Mouse (Mus musculus) testis, adult 2 months (tissue): Measurements from ENCODE around the gene Dtnb. TPM values are rescaled to one million over a fixed set of nuclear protein-coding genes. Genes with fewer than 3 reads are reported as not detected.

ENCODE experiments used
- H3K27ac ChIP-seq: fragments of 200-500 bp; 2 replicates; pipeline ENCODE4 v1.5.1; 2012; ENCODE audit warnings: low read depth, low read length; ENCODE audit not compliant: control insufficient read depth, insufficient read depth
- H3K27me3 ChIP-seq: fragments of 200-500 bp; 2 replicates; pipeline ENCODE4 v1.6.1; 2012; ENCODE audit warnings: mild to moderate bottlenecking, low read length, moderate library complexity; ENCODE audit not compliant: control insufficient read depth, insufficient read depth
- H3K36me3 ChIP-seq: fragments of 200-500 bp; 2 replicates; pipeline ENCODE4 v1.6.1; 2012; ENCODE audit warnings: mild to moderate bottlenecking, low read length; ENCODE audit not compliant: control insufficient read depth, insufficient read depth
- H3K4me1 ChIP-seq: fragments of 200-500 bp; 2 replicates; pipeline ENCODE4 v1.6.1; 2012; ENCODE audit warnings: low read length; ENCODE audit not compliant: control insufficient read depth, insufficient read depth
- H3K4me3 ChIP-seq: fragments of 200-500 bp; 2 replicates; pipeline ENCODE4 v1.5.1; 2012; ENCODE audit warnings: low read depth, mild to moderate bottlenecking, low read length, moderate library complexity, mixed read lengths; ENCODE audit not compliant: control insufficient read depth
- CTCF ChIP-seq: fragments of 200-500 bp; IDR thresholded peaks from 2 replicates; pipeline ENCODE4 v1.5.1; 2012; ENCODE audit warnings: low read depth, mild to moderate bottlenecking, inconsistent platforms, low read length, moderate library complexity; ENCODE audit not compliant: control insufficient read depth, insufficient read depth, insufficient replicate concordance
- polyA plus RNA-seq: library from polyadenylated mRNA; depleted of rRNA; stranded (reverse); fragments of >200 nt; gene quantifications from 2 replicates; pipeline ENCODE4 v1.2.3, GENCODE M21; 2012; rRNA removed

Dtnb gene
- polyA plus RNA-seq, 1 experiment: 146 TPM

DNA sequence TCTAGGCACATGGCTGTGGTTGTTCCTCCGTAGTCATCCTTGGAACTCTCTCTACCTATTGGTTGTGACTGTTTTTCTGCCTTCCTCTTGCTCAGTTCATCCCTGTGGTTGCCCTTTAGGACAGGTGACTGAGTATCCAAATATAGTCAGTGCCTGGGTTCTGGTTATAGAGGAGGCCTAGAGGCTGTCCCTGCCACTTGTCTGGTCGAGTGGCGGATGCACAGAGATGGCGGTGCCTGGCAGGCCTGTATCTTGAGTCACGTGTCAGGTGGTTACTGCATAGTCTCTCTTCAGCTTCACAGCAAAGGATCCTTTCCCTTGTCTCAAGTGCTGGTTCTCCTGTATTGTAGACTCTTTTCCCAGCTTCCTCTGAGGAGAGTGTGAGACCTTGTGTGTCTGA is 255.6 kb downstream of the Dtnb start:
- H3K36me3 ChIP-seq: no peaks in the 10 kb centered on the region
- H3K27me3 ChIP-seq: no peaks in the 10 kb centered on the region
- no peak overlapping the region for H3K4me3 ChIP-seq
- H3K4me1 ChIP-seq: peaks cover 8% of the 10 kb centered on the region
- no peak for TF ChIP-seq CTCF
- no peak overlapping the region for H3K27ac ChIP-seq

Other genes starting within 250 kb of the Dtnb start
- 1.0 and 1.1 TPM in 2 replicates for gene Kif3c, start 207.2 kb upstream of the Dtnb start, polyA plus RNA-seq
- gene Asxl2, start 145.5 kb upstream of the Dtnb start, polyA plus RNA-seq: 10.4 and 10.9 TPM in 2 replicates
- gene Dnmt3a, start 233.6 kb downstream of the Dtnb start, polyA plus RNA-seq: 7.0 and 7.2 TPM in 2 replicates